Mouse (Mus musculus): ENCODE data around the gene Trir. TPM values are rescaled to one million over a fixed set of nuclear protein-coding genes. Genes with fewer than 3 reads are reported as not detected.

Gene Trir
- polyA plus RNA-seq, 1 experiment from 2014 or later, result 73.4 TPM

DNA sequence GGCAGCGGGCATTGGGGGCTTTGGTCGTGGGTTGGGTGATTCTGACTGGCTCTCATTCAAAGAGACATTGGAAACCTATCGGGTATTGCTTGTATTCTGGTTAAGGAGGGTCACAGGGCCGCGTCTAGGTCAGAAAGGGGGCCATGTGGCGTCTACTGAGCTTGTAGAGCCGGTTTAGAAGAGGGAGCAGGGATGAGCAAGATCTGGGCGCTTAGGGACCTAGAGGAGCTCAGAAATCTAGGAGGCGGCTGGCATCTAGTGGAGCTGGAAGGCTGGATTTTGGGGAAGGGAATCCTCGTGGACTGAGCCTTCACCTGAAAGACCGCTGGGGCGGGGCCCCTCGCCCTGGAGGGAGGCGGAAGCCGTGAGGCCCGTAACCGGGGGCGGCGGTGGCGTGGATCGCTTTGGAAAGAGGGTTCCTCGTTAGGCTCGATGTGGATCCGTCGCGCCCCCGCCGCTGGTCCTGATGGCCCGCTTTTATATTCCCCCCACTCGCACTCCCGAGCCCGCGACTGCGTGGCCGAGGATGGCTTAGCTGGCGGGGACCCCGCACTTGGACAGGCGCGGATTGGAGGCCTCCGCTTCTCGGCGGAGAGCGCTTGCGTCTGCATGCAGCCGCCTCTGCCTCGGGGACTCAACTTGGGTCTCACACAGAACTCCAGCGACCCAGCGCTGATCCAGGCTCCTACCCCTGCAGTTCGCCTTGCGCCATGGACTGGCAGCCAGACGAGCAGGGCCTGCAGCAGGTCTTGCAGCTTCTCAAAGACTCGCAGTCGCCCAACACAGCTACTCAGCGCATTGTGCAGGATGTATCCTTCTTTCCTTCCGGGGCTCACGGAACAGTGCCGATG is 11.3 kb downstream of the Trir start:
- peaks cover 44% of the 10 kb centered on the region for H3K36me3 ChIP-seq

DNA sequence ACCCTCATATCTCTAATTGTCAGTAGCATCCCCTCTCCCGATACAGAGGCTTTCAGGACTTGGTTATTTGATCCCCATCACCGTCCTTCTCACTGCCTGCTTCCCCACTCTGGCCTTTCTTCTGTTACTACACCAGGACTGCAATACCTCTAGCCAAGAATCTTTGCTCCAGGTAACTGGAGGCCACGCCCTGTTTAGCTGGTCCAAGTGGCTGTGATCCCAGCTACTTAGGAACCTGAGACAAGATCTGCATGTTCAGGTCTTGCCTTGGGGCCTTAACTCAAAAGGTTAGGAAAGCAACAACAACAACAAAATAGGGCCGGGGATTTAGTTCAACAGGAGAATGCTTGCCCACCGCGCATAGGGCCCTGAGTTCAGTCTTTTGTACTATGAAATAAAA is 17.0 kb downstream of the Trir start:
- H3K9ac ChIP-seq, result no peak overlapping the region
- H3K27ac ChIP-seq (replicated peaks), result no peak overlapping the region
- WGBS, result 87% methylated on average over 6 of the region's 6 CpGs
- H3K27me3 ChIP-seq (replicated peaks), result no peaks in the 10 kb centered on the region
- no peak overlapping the region for H3K4me2 ChIP-seq
- H3K36me3 ChIP-seq, result peaks cover 89% of the 10 kb centered on the region
- H3K4me1 ChIP-seq, result peaks cover 18% of the 10 kb centered on the region
- H3K9me3 ChIP-seq, result no peaks in the 10 kb centered on the region
- no peak for ATAC-seq (ENCODE audit: extremely low read depth, insufficient number of reproducible peaks, low FRiP score, low TSS enrichment)
- no peak overlapping the region for H3K4me3 ChIP-seq

More for the DNA sequence above, 11.3 kb downstream of the Trir start:
- Histone ChIP-seq H3K27ac (replicated peaks) (peak overlapping the region; percentile 99), H3K9me3 (no peaks in the 10 kb centered on the region), H3K9ac (peak overlapping the region; percentile 93), H3K27me3 (replicated peaks) (no peaks in the 10 kb centered on the region), H3K4me2 (peak overlapping the region; percentile 91), H3K4me3 (peak overlapping the region; percentile 71), H3K4me1 (peaks cover 46% of the 10 kb centered on the region)
- ATAC-seq (ENCODE audit: extremely low read depth, insufficient number of reproducible peaks, low FRiP score, low TSS enrichment), result 0 out of 2 replicates have a peak, but pooled peaks have one; percentile 10
- under 1% methylated on average over 56 of the region's 57 CpGs for WGBS

DNA sequence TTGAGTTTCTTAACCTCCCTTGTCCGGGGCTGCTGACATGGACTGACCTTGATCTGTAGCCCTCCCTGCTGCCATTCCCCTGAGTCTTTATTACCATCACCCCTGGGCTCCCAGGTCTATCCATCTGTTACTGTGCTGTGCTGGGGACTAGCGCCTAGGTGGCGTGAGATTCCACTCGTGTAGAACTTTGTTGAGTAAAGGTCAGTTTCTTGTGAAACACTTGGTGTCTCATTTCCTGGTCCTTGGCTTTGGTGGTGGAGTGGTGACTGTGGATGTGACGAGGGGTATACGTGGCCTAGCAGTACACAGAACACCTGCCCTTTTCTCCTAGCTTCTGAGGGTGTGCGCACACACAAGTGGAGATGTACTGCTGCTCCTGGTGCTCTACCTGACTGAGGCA is 30.7 kb downstream of the Trir start:
- 84% methylated on average over 7 of the region's 7 CpGs for WGBS
- Histone ChIP-seq H3K27ac (replicated peaks) (no peak overlapping the region), H3K36me3 (peaks cover 50% of the 10 kb centered on the region)

DNA sequence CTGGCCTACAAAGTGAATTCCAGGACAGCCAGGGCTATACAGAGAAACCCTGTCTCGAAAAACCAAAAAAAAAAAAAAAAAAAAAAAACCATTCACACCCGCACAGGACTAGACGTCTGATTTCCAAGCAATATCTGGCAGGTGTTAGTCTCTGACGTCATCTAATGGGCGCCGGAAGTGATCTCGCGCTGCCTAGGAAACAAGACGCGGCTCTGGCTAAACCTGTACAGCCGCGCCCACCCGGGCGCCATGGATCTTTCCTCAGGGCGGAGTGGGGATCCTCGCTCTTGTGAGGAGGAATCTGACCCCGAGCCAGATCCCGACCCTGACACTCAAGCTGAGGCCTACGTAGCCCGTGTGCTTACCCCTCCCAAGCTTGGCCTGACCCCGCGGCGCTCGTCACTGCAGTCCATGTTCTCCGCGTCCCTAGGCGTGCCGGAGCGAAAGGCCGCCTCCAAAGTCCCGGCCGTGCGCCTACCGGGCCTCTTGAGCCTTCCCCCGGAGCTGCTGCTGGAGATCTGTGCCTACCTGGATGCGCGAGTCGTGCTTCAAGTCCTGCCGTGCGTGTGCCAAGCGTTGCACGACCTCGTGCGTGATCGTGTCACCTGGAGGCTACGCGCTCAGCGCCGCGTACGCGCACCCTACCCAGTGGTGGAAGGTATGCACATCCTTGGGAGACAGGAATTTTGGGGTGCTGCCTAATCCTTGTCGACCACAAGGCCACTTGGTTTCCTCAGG is 33.4 kb downstream of the Trir start, which contains the start of gene Fbxw9:
TSS of gene Fbxw9 (plus strand) at position 177 of the 738 bp plus-strand sequence.
- Histone ChIP-seq H3K4me1 (peaks cover 10% of the 10 kb centered on the region), H3K4me2 (peak within 1 kb of the TSS; percentile 93), H3K36me3 (peaks cover 43% of the 10 kb centered on the region), H3K9me3 (no peaks in the 10 kb centered on the region), H3K4me3 (peak within 1 kb of the TSS; percentile 88), H3K9ac (peak within 1 kb of the TSS; percentile 84), H3K27me3 (replicated peaks) (no peaks in the 10 kb centered on the region), H3K27ac (replicated peaks) (no peak within 1 kb of the TSS)
- under 1% methylated on average over 53 of the region's 53 CpGs for WGBS
- peak; percentile 67; the same call in 1 of the 2 replicates for ATAC-seq (ENCODE audit: extremely low read depth, insufficient number of reproducible peaks, low FRiP score, low TSS enrichment)

More for the DNA sequence above, 30.7 kb downstream of the Trir start:
- H3K4me1 ChIP-seq, result peaks cover 10% of the 10 kb centered on the region
- H3K4me2 ChIP-seq, result no peak overlapping the region
- H3K27me3 ChIP-seq (replicated peaks), result no peaks in the 10 kb centered on the region
- no peak overlapping the region for H3K9ac ChIP-seq
- ATAC-seq (ENCODE audit: extremely low read depth, insufficient number of reproducible peaks, low FRiP score, low TSS enrichment), result no peak
- H3K9me3 ChIP-seq, result no peaks in the 10 kb centered on the region
- H3K4me3 ChIP-seq, result no peak overlapping the region

DNA sequence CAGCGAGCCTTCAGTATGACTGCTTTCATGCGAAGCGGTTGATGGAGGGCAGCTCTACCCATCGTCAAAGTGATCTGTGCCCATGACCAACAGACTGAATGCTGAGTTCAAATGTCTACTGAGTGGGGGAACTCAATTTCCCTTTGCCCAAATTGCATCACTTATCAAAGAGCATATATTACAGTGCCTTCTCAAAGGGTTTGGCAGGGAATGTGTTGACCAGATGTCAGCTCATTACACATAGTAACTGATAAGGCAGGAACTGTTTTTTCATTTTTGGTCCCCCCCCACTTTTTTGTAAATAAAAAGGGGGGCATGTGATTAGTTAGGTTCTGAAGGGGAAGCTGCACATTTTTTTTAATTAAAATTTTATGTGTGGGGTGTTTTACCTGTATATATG is 36.0 kb downstream of the Trir start:
- WGBS, result 93% methylated on average over 4 of the region's 4 CpGs
- no peaks in the 10 kb centered on the region for H3K9me3 ChIP-seq

DNA sequence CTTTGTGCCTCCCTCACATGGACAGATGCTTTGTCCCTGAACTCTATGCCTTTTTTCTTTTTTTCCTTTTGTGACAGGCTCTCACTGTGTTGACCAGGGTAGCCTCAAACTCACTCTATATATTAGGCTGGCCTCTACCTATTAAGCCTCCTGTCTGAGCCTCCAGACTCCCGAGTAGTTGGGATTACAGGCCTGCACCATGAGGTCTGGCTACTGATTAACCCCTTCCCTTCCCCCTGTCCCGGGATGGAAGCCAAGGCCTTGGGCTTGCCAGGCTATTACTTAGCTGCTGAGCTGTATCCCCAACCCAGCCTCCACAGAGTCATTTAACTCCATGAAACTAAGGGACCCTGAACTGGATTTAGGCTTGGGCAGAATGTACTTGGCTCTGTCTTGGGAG is 38.6 kb downstream of the Trir start:
- Histone ChIP-seq H3K4me1 (peaks cover 10% of the 10 kb centered on the region), H3K27ac (replicated peaks) (no peak overlapping the region), H3K4me2 (no peak overlapping the region), H3K27me3 (replicated peaks) (no peaks in the 10 kb centered on the region), H3K9ac (no peak overlapping the region), H3K4me3 (no peak overlapping the region), H3K9me3 (no peaks in the 10 kb centered on the region), H3K36me3 (peaks cover 37% of the 10 kb centered on the region)
- WGBS, result 38% methylated on average over 2 of the region's 2 CpGs
- no peak for ATAC-seq (ENCODE audit: extremely low read depth, insufficient number of reproducible peaks, low FRiP score, low TSS enrichment)

More for the DNA sequence above, 36.0 kb downstream of the Trir start:
- Histone ChIP-seq H3K27me3 (replicated peaks) (no peaks in the 10 kb centered on the region), H3K27ac (replicated peaks) (no peak overlapping the region), H3K36me3 (peaks cover 37% of the 10 kb centered on the region), H3K4me3 (no peak overlapping the region), H3K9ac (no peak overlapping the region), H3K4me1 (peaks cover 10% of the 10 kb centered on the region), H3K4me2 (no peak overlapping the region)
- ATAC-seq (ENCODE audit: extremely low read depth, insufficient number of reproducible peaks, low FRiP score, low TSS enrichment), result no peak

DNA sequence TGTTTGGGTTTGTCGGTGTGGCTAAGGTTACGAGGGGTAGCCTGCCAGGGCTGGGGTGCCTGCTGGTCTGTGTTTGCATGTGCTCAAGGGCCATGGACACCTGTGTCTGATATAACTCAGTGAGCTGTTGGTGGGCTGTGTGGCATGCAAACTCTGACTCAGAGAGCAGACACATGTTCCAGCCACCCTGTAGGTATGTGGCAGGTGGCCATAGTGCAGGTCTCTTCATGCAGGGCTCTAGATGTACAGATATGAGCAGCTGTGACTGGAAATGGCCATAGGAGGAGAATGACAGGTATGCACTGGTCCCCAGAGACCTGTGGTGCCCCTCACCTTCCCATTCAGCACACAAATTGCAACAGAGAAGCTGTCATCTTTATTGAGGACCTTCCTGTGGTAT is 40.5 kb downstream of the Trir start:
- Histone ChIP-seq H3K36me3 (peaks cover 35% of the 10 kb centered on the region), H3K4me1 (peaks cover 7% of the 10 kb centered on the region), H3K27ac (replicated peaks) (no peak overlapping the region), H3K4me3 (no peak overlapping the region), H3K4me2 (no peak overlapping the region), H3K27me3 (replicated peaks) (no peaks in the 10 kb centered on the region), H3K9me3 (no peaks in the 10 kb centered on the region), H3K9ac (no peak overlapping the region)
- 85% methylated on average over 2 of the region's 2 CpGs for WGBS
- ATAC-seq (ENCODE audit: extremely low read depth, insufficient number of reproducible peaks, low FRiP score, low TSS enrichment), result no peak

DNA sequence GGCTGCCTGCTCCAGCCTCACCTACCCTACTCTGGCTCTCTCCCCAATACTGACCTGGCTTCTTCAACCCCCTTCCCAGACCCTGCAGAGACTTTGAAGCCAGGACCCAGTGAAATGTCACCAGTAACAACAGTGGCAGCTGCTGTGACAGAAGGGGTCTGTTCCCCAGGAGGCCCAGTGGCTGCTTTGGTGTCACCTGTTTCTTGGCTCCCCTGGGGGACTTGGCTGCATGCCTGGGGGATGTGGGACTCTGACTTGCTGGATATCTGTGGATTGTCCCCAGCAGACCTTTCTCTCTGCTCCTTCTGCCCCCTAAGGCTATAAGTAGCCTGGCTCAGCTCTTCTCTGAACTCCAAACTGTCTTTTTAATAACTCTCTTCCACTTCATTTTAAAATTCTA is 41.4 kb downstream of the Trir start, which contains the start of gene Gm5741:
TSS of gene Gm5741 (minus strand) at position 1 of the 400 bp plus-strand sequence.
- Histone ChIP-seq H3K4me2 (no peak within 1 kb of the TSS), H3K4me1 (peaks cover 15% of the 10 kb centered on the region)
- no peak for ATAC-seq (ENCODE audit: extremely low read depth, insufficient number of reproducible peaks, low FRiP score, low TSS enrichment)

DNA sequence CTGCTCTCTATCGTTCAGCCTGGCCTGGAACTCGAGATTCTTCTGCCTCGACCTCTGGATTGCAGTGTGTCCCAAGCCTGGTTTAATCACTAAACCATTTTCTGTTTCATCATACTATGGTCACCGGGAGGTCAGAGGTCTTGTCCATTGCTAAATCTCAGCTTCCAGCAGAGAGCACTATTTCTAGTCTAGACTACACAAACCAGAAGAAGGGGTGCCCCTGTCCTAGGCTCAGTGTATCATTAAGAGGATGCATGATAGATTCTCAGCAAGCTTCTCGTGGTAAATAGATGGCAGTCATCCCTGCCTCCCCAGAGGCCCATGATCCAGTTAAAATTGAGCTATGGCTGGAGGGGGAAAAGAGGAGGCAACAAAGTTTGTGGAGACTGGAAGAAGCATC is 44.4 kb downstream of the Trir start:
- Histone ChIP-seq H3K27me3 (replicated peaks) (no peaks in the 10 kb centered on the region), H3K9ac (peak overlapping the region; percentile 95), H3K4me1 (peaks cover 17% of the 10 kb centered on the region), H3K4me3 (peak overlapping the region; percentile 96), H3K4me2 (peak overlapping the region; percentile 86), H3K36me3 (peaks cover 40% of the 10 kb centered on the region), H3K9me3 (no peaks in the 10 kb centered on the region), H3K27ac (replicated peaks) (peak overlapping the region; percentile 98)
- WGBS, result 80% methylated on average over 5 of the region's 5 CpGs
- ATAC-seq (ENCODE audit: extremely low read depth, insufficient number of reproducible peaks, low FRiP score, low TSS enrichment), result no peak

More for the DNA sequence above, 41.4 kb downstream of the Trir start, which contains the start of gene Gm5741:
- Histone ChIP-seq H3K9me3 (no peaks in the 10 kb centered on the region), H3K4me3 (no peak within 1 kb of the TSS), H3K36me3 (peaks cover 28% of the 10 kb centered on the region), H3K27me3 (replicated peaks) (no peaks in the 10 kb centered on the region), H3K9ac (no peak within 1 kb of the TSS), H3K27ac (replicated peaks) (no peak within 1 kb of the TSS)

DNA sequence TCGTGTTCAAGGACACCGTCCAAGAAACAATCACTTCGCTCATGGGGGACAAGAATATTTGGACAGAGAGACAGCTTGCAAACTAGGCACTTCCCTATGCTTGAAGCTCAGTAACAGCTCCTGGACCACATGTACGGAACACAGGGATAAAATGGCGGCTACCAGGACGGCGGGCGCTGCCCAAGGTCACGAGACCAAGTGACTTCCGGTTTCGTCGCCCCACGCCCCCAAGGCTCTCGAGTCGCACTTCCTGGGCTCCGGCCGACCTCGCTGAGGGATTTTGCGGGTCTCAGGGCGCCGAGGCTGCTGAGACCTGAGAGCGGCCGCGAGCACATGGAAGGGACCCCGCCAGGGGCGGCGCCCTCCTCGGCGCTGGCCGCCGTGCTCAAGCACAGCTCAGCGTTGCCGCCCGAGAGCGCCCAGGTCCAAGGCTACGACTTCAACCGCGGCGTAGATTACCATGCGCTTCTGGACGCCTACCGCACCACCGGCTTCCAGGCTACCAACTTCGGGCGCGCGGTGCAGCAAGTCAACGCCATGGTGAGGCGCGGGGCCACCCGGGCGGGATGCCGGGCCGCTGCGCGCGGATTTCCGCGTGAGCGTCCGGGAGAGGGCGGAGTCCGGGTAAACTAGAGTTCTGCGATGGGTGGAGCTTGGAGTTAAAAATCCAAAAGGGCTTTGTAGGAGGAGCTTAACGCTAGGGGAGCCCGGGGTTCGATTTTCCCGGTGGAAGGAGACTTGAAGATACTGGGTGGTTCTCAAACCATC is 45.1 kb downstream of the Trir start, which contains the start of gene Dhps:
TSS of gene Dhps (plus strand) at position 244 of the 768 bp plus-strand sequence.
- ATAC-seq (ENCODE audit: extremely low read depth, insufficient number of reproducible peaks, low FRiP score, low TSS enrichment), result peak; percentile 83
- H3K4me3 ChIP-seq, result peak within 1 kb of the TSS; percentile 96
- H3K9ac ChIP-seq, result peak within 1 kb of the TSS; percentile 95
- peaks cover 17% of the 10 kb centered on the region for H3K4me1 ChIP-seq
- WGBS, result under 1% methylated on average over 65 of the region's 68 CpGs
- H3K27me3 ChIP-seq (replicated peaks), result no peaks in the 10 kb centered on the region
- H3K36me3 ChIP-seq, result peaks cover 40% of the 10 kb centered on the region
- peak within 1 kb of the TSS; percentile 98 for H3K27ac ChIP-seq (replicated peaks)
- peak within 1 kb of the TSS; percentile 86 for H3K4me2 ChIP-seq
- H3K9me3 ChIP-seq, result no peaks in the 10 kb centered on the region

Measured in heart, embryonic 13.5 days (tissue).